Mouse (Mus musculus): ENCODE measurements around the gene Eno1. TPM values are rescaled to one million over a fixed set of nuclear protein-coding genes. Genes with fewer than 3 reads are reported as not detected.

Eno1 gene
- polyA plus RNA-seq, 1 experiment = 1,403 TPM

GRCm38 (mm10) chr4:150249731-150250270 is 13.3 kb downstream of the Eno1 start:
- Histone ChIP-seq H3K4me1 (ENCODE audit: control insufficient read depth, insufficient read depth, low read length) (no peaks in the 10 kb centered on the region), H3K27me3 (ENCODE audit: control insufficient read depth, insufficient read depth, low read length, poor library complexity, severe bottlenecking) (no peaks in the 10 kb centered on the region), H3K9ac (ENCODE audit: low read depth, poor library complexity, severe bottlenecking) (no peak overlapping the region), H3K4me3 (ENCODE audit: low read depth, low read length) (no peak overlapping the region), H3K9me3 (replicated peaks; ENCODE audit: control insufficient read depth, insufficient read depth, low read length, poor library complexity, severe bottlenecking) (no peaks in the 10 kb centered on the region), H3K36me3 (ENCODE audit: control insufficient read depth, insufficient read depth, low read length, poor library complexity, severe bottlenecking) (peaks cover 47% of the 10 kb centered on the region), H3K27ac (ENCODE audit: insufficient read depth, low read length) (no peak overlapping the region)
- TF ChIP-seq EP300 (IDR thresholded peaks at IDR 0.05; ENCODE audit: insufficient read depth, low read depth, low read length) (no peak), POLR2A (IDR thresholded peaks at IDR 0.05; ENCODE audit: insufficient read depth, low read length) (no peak), CTCF (IDR thresholded peaks at IDR 0.05; ENCODE audit: low read depth, low read length) (no peak)

- Histone ChIP-seq H3K9me3 (replicated peaks; ENCODE audit: control insufficient read depth, insufficient read depth, low read length, poor library complexity, severe bottlenecking) (no peaks in the 10 kb centered on the region), H3K27me3 (ENCODE audit: control insufficient read depth, insufficient read depth, low read length, poor library complexity, severe bottlenecking) (no peaks in the 10 kb centered on the region), H3K27ac (ENCODE audit: insufficient read depth, low read length) (peak overlapping the region; percentile 51), H3K36me3 (ENCODE audit: control insufficient read depth, insufficient read depth, low read length, poor library complexity, severe bottlenecking) (peaks cover 39% of the 10 kb centered on the region), H3K9ac (ENCODE audit: low read depth, poor library complexity, severe bottlenecking) (peak overlapping the region; percentile 20; the same call in 1 of the 2 replicates), H3K4me3 (ENCODE audit: low read depth, low read length) (no peak overlapping the region), H3K4me1 (ENCODE audit: control insufficient read depth, insufficient read depth, low read length) (no peaks in the 10 kb centered on the region)
- TF ChIP-seq CTCF (IDR thresholded peaks at IDR 0.05; ENCODE audit: low read depth, low read length) = no peak
- no peak for TF ChIP-seq POLR2A (IDR thresholded peaks at IDR 0.05; ENCODE audit: insufficient read depth, low read length)
- TF ChIP-seq EP300 (IDR thresholded peaks at IDR 0.05; ENCODE audit: insufficient read depth, low read depth, low read length) = no peak
Measured at GRCm38 (mm10) chr4:150250549-150251422, 14.3 kb downstream of the Eno1 start.

GRCm38 (mm10) chr4:150254416-150254815 is 17.9 kb downstream of the Eno1 start:
- H3K27ac ChIP-seq (ENCODE audit: insufficient read depth, low read length) = no peak overlapping the region
- peaks cover 3% of the 10 kb centered on the region for H3K4me1 ChIP-seq (ENCODE audit: control insufficient read depth, insufficient read depth, low read length)
- no peaks in the 10 kb centered on the region for H3K9me3 ChIP-seq (replicated peaks; ENCODE audit: control insufficient read depth, insufficient read depth, low read length, poor library complexity, severe bottlenecking)
- TF ChIP-seq CTCF (IDR thresholded peaks at IDR 0.05; ENCODE audit: low read depth, low read length) = no peak
- no peak for TF ChIP-seq EP300 (IDR thresholded peaks at IDR 0.05; ENCODE audit: insufficient read depth, low read depth, low read length)
- TF ChIP-seq POLR2A (IDR thresholded peaks at IDR 0.05; ENCODE audit: insufficient read depth, low read length) = no peak
- H3K9ac ChIP-seq (ENCODE audit: low read depth, poor library complexity, severe bottlenecking) = no peak overlapping the region
- H3K36me3 ChIP-seq (ENCODE audit: control insufficient read depth, insufficient read depth, low read length, poor library complexity, severe bottlenecking) = peaks cover 6% of the 10 kb centered on the region
- no peaks in the 10 kb centered on the region for H3K27me3 ChIP-seq (ENCODE audit: control insufficient read depth, insufficient read depth, low read length, poor library complexity, severe bottlenecking)
- H3K4me3 ChIP-seq (ENCODE audit: low read depth, low read length) = no peak overlapping the region

DNA sequence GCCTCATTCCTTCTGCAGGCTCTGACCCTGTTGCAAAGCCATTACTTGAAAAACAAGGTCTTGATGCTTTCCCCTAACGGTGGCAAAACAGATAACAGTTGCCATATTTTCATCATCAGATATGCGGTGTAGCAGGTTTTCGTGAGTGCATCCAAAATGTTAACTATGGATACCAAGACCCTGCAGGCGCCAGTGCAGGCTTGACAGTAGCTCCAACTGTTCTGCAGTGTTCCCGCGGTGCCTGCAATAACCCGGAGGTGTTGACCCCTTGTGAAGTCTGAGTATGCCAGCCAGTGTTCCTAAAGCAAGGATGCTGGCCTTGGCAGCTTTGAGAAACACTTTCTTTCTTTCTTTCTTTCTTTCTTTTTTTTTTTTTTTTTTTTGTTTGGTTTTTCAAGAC is 18.7 kb downstream of the Eno1 start:
- Histone ChIP-seq H3K27ac (ENCODE audit: insufficient read depth, low read length) (no peak overlapping the region), H3K36me3 (ENCODE audit: control insufficient read depth, insufficient read depth, low read length, poor library complexity, severe bottlenecking) (no peaks in the 10 kb centered on the region), H3K4me1 (ENCODE audit: control insufficient read depth, insufficient read depth, low read length) (peaks cover 6% of the 10 kb centered on the region), H3K9ac (ENCODE audit: low read depth, poor library complexity, severe bottlenecking) (no peak overlapping the region), H3K27me3 (ENCODE audit: control insufficient read depth, insufficient read depth, low read length, poor library complexity, severe bottlenecking) (no peaks in the 10 kb centered on the region), H3K4me3 (ENCODE audit: low read depth, low read length) (no peak overlapping the region), H3K9me3 (replicated peaks; ENCODE audit: control insufficient read depth, insufficient read depth, low read length, poor library complexity, severe bottlenecking) (no peaks in the 10 kb centered on the region)
- no peak for TF ChIP-seq POLR2A (IDR thresholded peaks at IDR 0.05; ENCODE audit: insufficient read depth, low read length)

GRCm38 (mm10) chr4:150257252-150258204 is 21.0 kb downstream of the Eno1 start:
- no peaks in the 10 kb centered on the region for H3K36me3 ChIP-seq (ENCODE audit: control insufficient read depth, insufficient read depth, low read length, poor library complexity, severe bottlenecking)
- H3K4me3 ChIP-seq (ENCODE audit: low read depth, low read length) = peak overlapping the region; percentile 34
- no peak overlapping the region for H3K27ac ChIP-seq (ENCODE audit: insufficient read depth, low read length)
- H3K9me3 ChIP-seq (replicated peaks; ENCODE audit: control insufficient read depth, insufficient read depth, low read length, poor library complexity, severe bottlenecking) = no peaks in the 10 kb centered on the region
- TF ChIP-seq CTCF (IDR thresholded peaks at IDR 0.05; ENCODE audit: low read depth, low read length) (peak; percentile 92), POLR2A (IDR thresholded peaks at IDR 0.05; ENCODE audit: insufficient read depth, low read length) (no peak), EP300 (IDR thresholded peaks at IDR 0.05; ENCODE audit: insufficient read depth, low read depth, low read length) (no peak)
- peaks cover 6% of the 10 kb centered on the region for H3K4me1 ChIP-seq (ENCODE audit: control insufficient read depth, insufficient read depth, low read length)
- no peaks in the 10 kb centered on the region for H3K27me3 ChIP-seq (ENCODE audit: control insufficient read depth, insufficient read depth, low read length, poor library complexity, severe bottlenecking)
- peak overlapping the region; percentile 54 for H3K9ac ChIP-seq (ENCODE audit: low read depth, poor library complexity, severe bottlenecking)
